Mouse (Mus musculus) embryonic facial prominence, embryonic 11.5 days (tissue): Measurements from ENCODE around the gene Fam163a. TPM values are rescaled to one million over a fixed set of nuclear protein-coding genes. Genes with fewer than 3 reads are reported as not detected.

Experiments used
- ATAC-seq: fragments of 200-750 bp; cut with Nextera tagmentation; replicated peaks from 2 replicates; pipeline ENCODE4 v1.8.0; 2017; ENCODE audit warnings: low read depth; ENCODE audit not compliant: insufficient number of reproducible peaks, low FRiP score, low TSS enrichment
- DNase-seq: peaks from one replicate; pipeline ENCODE4 v3.0.0-alpha.2; 2015; ENCODE audit warnings: low spot score
- H3K27ac ChIP-seq: fragments of 300-500 bp; sonication (generic); replicated peaks from 2 replicates; pipeline ENCODE4 v1.5.1; 2014; ENCODE audit warnings: mild to moderate bottlenecking, low read depth, low read length, control low read depth
- H3K27me3 ChIP-seq: fragments of 300-500 bp; sonication (generic); 2 replicates; pipeline ENCODE4 v1.6.1; 2014; ENCODE audit warnings: mild to moderate bottlenecking, low read length, moderate library complexity, mixed read lengths; ENCODE audit not compliant: control insufficient read depth, insufficient read depth
- H3K36me3 ChIP-seq: fragments of 300-500 bp; sonication (generic); replicated peaks from 2 replicates; pipeline ENCODE4 v1.6.1; 2014; ENCODE audit warnings: low read depth, mild to moderate bottlenecking, low read length, moderate library complexity, mixed read lengths; ENCODE audit not compliant: control insufficient read depth, insufficient read depth
- H3K4me1 ChIP-seq: fragments of 300-500 bp; sonication (generic); 2 replicates; pipeline ENCODE4 v1.6.1; 2014; ENCODE audit warnings: low read length, mixed read lengths; ENCODE audit not compliant: control insufficient read depth, insufficient read depth
- H3K4me2 ChIP-seq: fragments of 300-500 bp; sonication (generic); 2 replicates; pipeline ENCODE4 v1.6.1; 2014; ENCODE audit warnings: low read depth, mild to moderate bottlenecking, control low read depth, low read length, moderate library complexity
- H3K4me3 ChIP-seq: fragments of 300-500 bp; sonication (generic); 2 replicates; pipeline ENCODE4 v1.5.1; 2014; ENCODE audit warnings: low read depth, low read length, control low read depth
- H3K9ac ChIP-seq: fragments of 300-500 bp; sonication (generic); replicated peaks from 2 replicates; pipeline ENCODE4 v1.6.1; 2014; ENCODE audit warnings: mild to moderate bottlenecking, control low read depth, low read length
- H3K9me3 ChIP-seq: fragments of 300-500 bp; sonication (generic); replicated peaks from 2 replicates; pipeline ENCODE4 v1.6.1; 2016; ENCODE audit warnings: mild to moderate bottlenecking, low read length, inconsistent platforms, mixed read lengths; ENCODE audit not compliant: control insufficient read depth
- WGBS: fragments of 180-500 bp; shearing (Covaris S2); extraction: QIAGEN DNeasy Blood & Tissue Kit; methylation state at CpG from one replicate; pipeline ENCODE4 v1.1.7; 2014; 5-methylcytosine and 5-hydroxymethylcytosine counted together
- polyA plus RNA-seq: library from polyadenylated mRNA; unstranded; fragments of >200 nt; fragmentation: Nextera tagmentation; extraction: Ambion mirVana; gene quantifications from 2 replicates; pipeline ENCODE4 v1.2.1, GENCODE M21; 2014

Gene Fam163a
- polyA plus RNA-seq, 1 experiment from 2014 or later = 1.2 TPM

- no peaks in the 10 kb centered on the region for H3K4me1 ChIP-seq
- no peak overlapping the region for H3K9ac ChIP-seq
- ATAC-seq = no peak
- DNase-seq = no peak
- H3K27me3 ChIP-seq = no peaks in the 10 kb centered on the region
- no peak overlapping the region for H3K27ac ChIP-seq
- no peaks in the 10 kb centered on the region for H3K9me3 ChIP-seq
- no peak overlapping the region for H3K4me2 ChIP-seq
- H3K4me3 ChIP-seq = no peak overlapping the region
- WGBS = 77% methylated on average over 8 of the region's 8 CpGs
- H3K36me3 ChIP-seq = no peaks in the 10 kb centered on the region
These were observed 9.8 kb upstream of the Fam163a start for GRCm38 (mm10) chr1:156214651-156215050.

DNA sequence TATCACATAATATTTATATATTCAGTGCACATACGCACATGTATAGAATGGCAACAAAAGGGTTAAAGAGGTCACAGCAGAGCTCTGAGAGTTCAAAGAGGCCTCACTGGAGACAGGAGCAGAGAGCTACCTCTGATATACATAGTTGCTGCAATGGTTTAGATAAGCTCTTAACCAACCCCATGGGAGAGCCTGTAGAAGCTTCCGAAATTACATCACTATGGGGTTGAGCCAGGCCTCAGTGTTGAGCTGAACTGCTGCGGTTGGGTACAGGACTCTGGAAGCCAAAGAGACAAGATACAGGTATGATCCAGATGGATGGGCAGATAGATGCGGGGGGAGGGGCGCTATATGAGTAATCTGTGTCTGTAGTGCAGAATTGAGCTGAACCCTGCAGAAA is 8.1 kb upstream of the Fam163a start:
- no peak overlapping the region for H3K9ac ChIP-seq
- no peak overlapping the region for H3K4me3 ChIP-seq
- H3K4me2 ChIP-seq = no peak overlapping the region
- no peak overlapping the region for H3K27ac ChIP-seq
- no peaks in the 10 kb centered on the region for H3K9me3 ChIP-seq
- no peaks in the 10 kb centered on the region for H3K36me3 ChIP-seq
- WGBS = 86% methylated on average over 5 of the region's 5 CpGs
- no peaks in the 10 kb centered on the region for H3K4me1 ChIP-seq
- ATAC-seq (no peak), DNase-seq (no peak)
- H3K27me3 ChIP-seq = no peaks in the 10 kb centered on the region

DNA sequence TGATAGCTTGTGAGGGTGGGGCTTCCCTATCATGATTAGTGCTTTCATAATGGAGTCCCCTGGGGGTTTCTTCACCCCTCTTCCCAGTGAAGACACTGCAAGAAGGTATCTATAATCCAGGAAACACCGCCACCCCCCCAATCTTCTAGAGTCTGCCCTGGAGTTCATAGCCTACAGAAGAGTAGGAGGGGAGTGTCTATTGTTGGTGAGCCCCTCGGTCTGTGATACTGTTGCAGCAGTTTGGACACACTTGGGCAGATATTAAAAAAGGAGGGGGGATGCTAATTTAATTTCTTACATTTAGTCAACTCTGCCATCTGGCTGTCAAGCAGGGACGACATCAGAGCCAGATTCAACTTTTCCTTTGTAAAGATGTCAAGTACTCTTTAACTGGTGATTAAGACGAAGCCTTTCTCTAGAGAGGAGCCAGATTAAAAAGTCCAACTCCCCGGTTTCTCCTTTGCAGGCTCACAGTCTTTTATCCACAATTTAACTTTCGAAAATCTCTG is 7.0 kb upstream of the Fam163a start:
- no peak overlapping the region for H3K9ac ChIP-seq
- ATAC-seq = no peak
- no peaks in the 10 kb centered on the region; the same call in 1 of the 2 replicates for H3K27me3 ChIP-seq
- no peak overlapping the region for H3K4me3 ChIP-seq
- no peaks in the 10 kb centered on the region for H3K36me3 ChIP-seq
- no peaks in the 10 kb centered on the region for H3K9me3 ChIP-seq
- DNase-seq = no peak
- 71% methylated on average over 6 of the region's 6 CpGs for WGBS
- H3K27ac ChIP-seq = no peak overlapping the region
- no peak overlapping the region for H3K4me2 ChIP-seq
- H3K4me1 ChIP-seq = no peaks in the 10 kb centered on the region

GRCm38 (mm10) chr1:156205164-156205563 is 338 bp upstream of the Fam163a start:
- Histone ChIP-seq H3K36me3 (no peaks in the 10 kb centered on the region), H3K4me1 (no peaks in the 10 kb centered on the region), H3K9me3 (no peaks in the 10 kb centered on the region), H3K4me2 (peak overlapping the region; percentile 89), H3K27ac (no peak overlapping the region), H3K27me3 (peaks cover 29% of the 10 kb centered on the region), H3K9ac (peak overlapping the region; percentile 61), H3K4me3 (peak overlapping the region; percentile 50)
- DNase-seq = no peak
- ATAC-seq = no peak
- WGBS = 11% methylated on average over 10 of the region's 10 CpGs

GRCm38 (mm10) chr1:156203961-156204655 is 718 bp downstream of the Fam163a start:
- Histone ChIP-seq H3K9ac (peak overlapping the region; percentile 61), H3K36me3 (no peaks in the 10 kb centered on the region), H3K9me3 (no peaks in the 10 kb centered on the region), H3K4me3 (peak overlapping the region; percentile 50), H3K27me3 (peaks cover 29% of the 10 kb centered on the region), H3K4me1 (no peaks in the 10 kb centered on the region), H3K27ac (no peak overlapping the region), H3K4me2 (peak overlapping the region; percentile 89)
- ATAC-seq (0 out of 2 replicates have a peak, but pooled peaks have one; percentile 31), DNase-seq (no peak)
- 2% methylated on average over 18 of the region's 18 CpGs for WGBS

DNA sequence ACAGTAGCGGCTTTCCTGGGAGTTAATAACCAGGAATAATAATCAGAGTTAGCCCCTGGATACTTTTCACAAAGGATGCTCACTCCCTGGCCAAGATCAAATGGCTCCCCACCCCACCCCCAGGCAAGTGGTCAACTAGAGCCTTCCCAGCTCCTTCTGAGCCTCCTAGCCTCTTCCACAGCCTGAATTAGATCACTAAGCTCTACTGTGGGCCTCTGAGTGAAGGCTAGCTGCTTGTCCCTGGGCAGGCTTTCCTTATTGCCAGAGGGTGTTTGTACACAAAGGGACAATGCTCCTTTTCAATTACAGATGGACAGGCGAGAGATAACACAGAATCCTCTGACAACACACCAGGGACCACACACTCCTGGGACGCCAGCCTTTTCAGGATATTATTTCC is 2.2 kb downstream of the Fam163a start:
- 25% methylated on average over 3 of the region's 3 CpGs for WGBS

GRCm38 (mm10) chr1:156201069-156201468 is 3.8 kb downstream of the Fam163a start:
- H3K4me3 ChIP-seq = no peak overlapping the region
- no peak for DNase-seq
- no peaks in the 10 kb centered on the region for H3K4me1 ChIP-seq
- no peak overlapping the region for H3K27ac ChIP-seq
- ATAC-seq = no peak
- H3K36me3 ChIP-seq = no peaks in the 10 kb centered on the region
- H3K4me2 ChIP-seq = no peak overlapping the region
- H3K9me3 ChIP-seq = no peaks in the 10 kb centered on the region
- 89% methylated on average over 3 of the region's 3 CpGs for WGBS
- H3K9ac ChIP-seq = no peak overlapping the region
- peaks cover 25% of the 10 kb centered on the region for H3K27me3 ChIP-seq

More for the DNA sequence above, 2.2 kb downstream of the Fam163a start:
- Histone ChIP-seq H3K36me3 (no peaks in the 10 kb centered on the region), H3K27me3 (peaks cover 29% of the 10 kb centered on the region), H3K4me2 (no peak overlapping the region), H3K9me3 (no peaks in the 10 kb centered on the region), H3K9ac (no peak overlapping the region), H3K27ac (no peak overlapping the region), H3K4me3 (no peak overlapping the region), H3K4me1 (no peaks in the 10 kb centered on the region)
- DNase-seq (no peak), ATAC-seq (no peak)

DNA sequence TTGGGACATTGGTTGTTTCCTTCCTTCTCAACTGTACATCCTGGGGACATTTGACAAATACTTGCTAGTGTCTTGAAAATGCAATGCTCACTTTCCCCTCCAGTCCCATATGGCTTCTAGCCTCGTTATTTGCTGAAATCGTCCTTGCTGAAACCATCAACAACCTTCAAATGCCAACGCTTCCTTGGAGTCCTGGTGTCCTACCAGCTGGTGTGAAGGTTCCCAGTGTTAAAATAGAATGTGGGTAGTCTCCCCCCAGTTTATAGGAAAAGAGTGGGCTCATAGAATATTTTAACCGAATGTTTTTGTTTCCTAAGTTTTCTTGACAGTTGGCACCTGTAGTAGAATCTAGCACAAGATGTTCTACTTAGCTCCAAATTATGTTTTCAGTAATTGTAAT is 7.2 kb downstream of the Fam163a start:
- DNase-seq = no peak
- no peaks in the 10 kb centered on the region for H3K4me1 ChIP-seq
- 87% methylated on average over 4 of the region's 4 CpGs for whole genome bisulfite sequencing
- H3K27me3 ChIP-seq = no peaks in the 10 kb centered on the region; the same call in 1 of the 2 replicates
- H3K4me3 ChIP-seq = no peak overlapping the region
- no peak overlapping the region for H3K4me2 ChIP-seq
- ATAC-seq = no peak
- no peaks in the 10 kb centered on the region for H3K36me3 ChIP-seq
- no peaks in the 10 kb centered on the region for H3K9me3 ChIP-seq
- H3K9ac ChIP-seq = no peak overlapping the region
- no peak overlapping the region for H3K27ac ChIP-seq
